Mouse (Mus musculus) hindbrain, postnatal 0 days (tissue): ENCODE data around the gene Spata18. TPM values are rescaled to one million over a fixed set of nuclear protein-coding genes. Genes with fewer than 3 reads are reported as not detected.

ENCODE experiments used
- ATAC-seq: fragments of 200-750 bp; cut with Nextera tagmentation; 2 replicates; pipeline ENCODE4 v1.8.0; 2017; ENCODE audit warnings: mild to moderate bottlenecking, moderate TSS enrichment, moderate library complexity
- DNase-seq: peaks from one replicate; pipeline ENCODE4 v3.0.0-alpha.2; 2015; ENCODE audit warnings: low spot score
- H3K27ac ChIP-seq: fragments of 300-500 bp; sonication (generic); 2 replicates; pipeline ENCODE4 v1.5.1; 2014; ENCODE audit warnings: mild to moderate bottlenecking
- H3K27me3 ChIP-seq: fragments of 300-500 bp; sonication (generic); 2 replicates; pipeline ENCODE4 v1.6.1; 2014; ENCODE audit warnings: low read length, mixed read lengths; ENCODE audit not compliant: insufficient read depth
- H3K36me3 ChIP-seq: fragments of 300-500 bp; sonication (generic); 2 replicates; pipeline ENCODE4 v1.6.1; 2014; ENCODE audit warnings: low read length, mixed read lengths; ENCODE audit not compliant: insufficient read depth
- H3K4me1 ChIP-seq: fragments of 300-500 bp; sonication (generic); 2 replicates; pipeline ENCODE4 v1.6.1; 2014; ENCODE audit warnings: antibody characterized with exemption, low read length, mixed read lengths; ENCODE audit not compliant: insufficient read depth
- H3K4me2 ChIP-seq: fragments of 300-500 bp; sonication (generic); 2 replicates; pipeline ENCODE4 v1.6.1; 2014; ENCODE audit warnings: low read depth, mild to moderate bottlenecking, low read length, moderate library complexity, mixed read lengths
- H3K4me3 ChIP-seq: fragments of 300-500 bp; sonication (generic); 2 replicates; pipeline ENCODE4 v1.5.1; 2014; ENCODE audit warnings: low read length
- H3K9ac ChIP-seq: fragments of 300-500 bp; sonication (generic); replicated peaks from 2 replicates; pipeline ENCODE4 v1.6.1; 2014; ENCODE audit warnings: mild to moderate bottlenecking, low read length, moderate library complexity, mixed read lengths
- H3K9me3 ChIP-seq: fragments of 300-500 bp; sonication (generic); 2 replicates; pipeline ENCODE4 v1.6.1; 2016; ENCODE audit warnings: low read length, mixed read lengths
- CTCF ChIP-seq: IDR thresholded peaks from 2 replicates; pipeline ENCODE4 v1.5.1; 2016; ENCODE audit warnings: antibody characterized with exemption, control low read depth, low read depth
- WGBS: fragments of 180-500 bp; shearing (Covaris S2); extraction: QIAGEN DNeasy Blood & Tissue Kit; methylation state at CpG from one replicate; pipeline ENCODE4 v1.1.7; 2014; 5-methylcytosine and 5-hydroxymethylcytosine counted together
- polyA plus RNA-seq: library from polyadenylated mRNA; unstranded; fragments of >200 nt; fragmentation: Nextera tagmentation; extraction: Ambion mirVana; gene quantifications from 2 replicates; pipeline ENCODE4 v1.2.1, GENCODE M21; 2015
- total RNA-seq: library from RNA; depleted of rRNA; stranded (reverse); fragments of >200 nt; gene quantifications from 2 replicates; pipeline ENCODE4 v1.2.3, GENCODE M21; 2014

Gene Spata18
- total and polyA plus RNA-seq, 2 experiments from 2014 or later, result 1.1 to 1.2 TPM

- Histone ChIP-seq H3K27me3 (no peaks in the 10 kb centered on the region), H3K9ac (no peak overlapping the region), H3K4me3 (no peak overlapping the region), H3K4me2 (no peak overlapping the region), H3K4me1 (no peaks in the 10 kb centered on the region), H3K9me3 (no peaks in the 10 kb centered on the region), H3K36me3 (no peaks in the 10 kb centered on the region), H3K27ac (no peak overlapping the region)
- no peak for TF ChIP-seq CTCF
- DNase-seq, result no peak
- WGBS, result 87% methylated on average over 1 of the region's 1 CpGs
- ATAC-seq, result no peak
These were observed 32.2 kb upstream of the Spata18 start for GRCm38 (mm10) chr5:73618969-73619368.

- 78% methylated on average over 1 of the region's 1 CpGs for WGBS
- no peaks in the 10 kb centered on the region for H3K27me3 ChIP-seq
- H3K4me1 ChIP-seq, result no peaks in the 10 kb centered on the region
- H3K36me3 ChIP-seq, result no peaks in the 10 kb centered on the region
- DNase-seq (no peak), ATAC-seq (no peak)
- no peaks in the 10 kb centered on the region for H3K9me3 ChIP-seq
- H3K4me3 ChIP-seq, result no peak overlapping the region
- no peak overlapping the region for H3K4me2 ChIP-seq
- no peak overlapping the region for H3K9ac ChIP-seq
- no peak for TF ChIP-seq CTCF
- no peak overlapping the region for H3K27ac ChIP-seq
These were observed 25.7 kb upstream of the Spata18 start for GRCm38 (mm10) chr5:73625505-73625904.

GRCm38 (mm10) chr5:73626842-73627241 is 24.3 kb upstream of the Spata18 start:
- no peak for TF ChIP-seq CTCF
- Histone ChIP-seq H3K9ac (no peak overlapping the region), H3K4me3 (no peak overlapping the region), H3K4me1 (no peaks in the 10 kb centered on the region), H3K9me3 (no peaks in the 10 kb centered on the region), H3K36me3 (no peaks in the 10 kb centered on the region), H3K4me2 (no peak overlapping the region), H3K27ac (no peak overlapping the region), H3K27me3 (no peaks in the 10 kb centered on the region)
- no peak for DNase-seq
- ATAC-seq, result no peak
- 87% methylated on average over 7 of the region's 7 CpGs for WGBS

GRCm38 (mm10) chr5:73627559-73627958 is 23.6 kb upstream of the Spata18 start:
- ATAC-seq (no peak), DNase-seq (no peak)
- no peak overlapping the region for H3K9ac ChIP-seq
- no peaks in the 10 kb centered on the region for H3K9me3 ChIP-seq
- TF ChIP-seq CTCF, result no peak
- H3K36me3 ChIP-seq, result no peaks in the 10 kb centered on the region
- 70% methylated on average over 4 of the region's 4 CpGs for WGBS
- no peaks in the 10 kb centered on the region for H3K27me3 ChIP-seq
- no peak overlapping the region for H3K4me3 ChIP-seq
- no peak overlapping the region for H3K27ac ChIP-seq
- no peaks in the 10 kb centered on the region for H3K4me1 ChIP-seq
- H3K4me2 ChIP-seq, result no peak overlapping the region

GRCm38 (mm10) chr5:73627991-73628390 is 23.2 kb upstream of the Spata18 start:
- no peak overlapping the region for H3K9ac ChIP-seq
- ATAC-seq, result no peak
- no peaks in the 10 kb centered on the region for H3K4me1 ChIP-seq
- no peak for DNase-seq
- H3K9me3 ChIP-seq, result no peaks in the 10 kb centered on the region
- H3K27me3 ChIP-seq, result no peaks in the 10 kb centered on the region
- H3K36me3 ChIP-seq, result no peaks in the 10 kb centered on the region
- no peak overlapping the region for H3K27ac ChIP-seq
- 82% methylated on average over 15 of the region's 15 CpGs for WGBS
- no peak for TF ChIP-seq CTCF
- H3K4me2 ChIP-seq, result no peak overlapping the region
- H3K4me3 ChIP-seq, result no peak overlapping the region

GRCm38 (mm10) chr5:73630141-73630540 is 21.0 kb upstream of the Spata18 start:
- 82% methylated on average over 5 of the region's 5 CpGs for WGBS

GRCm38 (mm10) chr5:73631001-73631558 is 20.1 kb upstream of the Spata18 start:
- Histone ChIP-seq H3K27ac (no peak overlapping the region), H3K9ac (no peak overlapping the region), H3K9me3 (peaks cover 3% of the 10 kb centered on the region; the same call in 1 of the 2 replicates), H3K36me3 (peaks cover 19% of the 10 kb centered on the region), H3K4me1 (no peaks in the 10 kb centered on the region), H3K27me3 (no peaks in the 10 kb centered on the region), H3K4me3 (no peak overlapping the region), H3K4me2 (no peak overlapping the region)
- WGBS, result 28% methylated on average over 10 of the region's 10 CpGs
- no peak for TF ChIP-seq CTCF
- DNase-seq (no peak), ATAC-seq (no peak)

More at GRCm38 (mm10) chr5:73630141-73630540, 21.0 kb upstream of the Spata18 start:
- DNase-seq, result no peak
- ATAC-seq, result no peak
- no peak overlapping the region for H3K27ac ChIP-seq
- H3K9me3 ChIP-seq, result peaks cover 3% of the 10 kb centered on the region; the same call in 1 of the 2 replicates
- TF ChIP-seq CTCF, result no peak
- H3K9ac ChIP-seq, result no peak overlapping the region
- no peaks in the 10 kb centered on the region for H3K27me3 ChIP-seq
- no peaks in the 10 kb centered on the region for H3K4me1 ChIP-seq
- no peak overlapping the region for H3K4me2 ChIP-seq
- H3K4me3 ChIP-seq, result no peak overlapping the region
- peaks cover 13% of the 10 kb centered on the region for H3K36me3 ChIP-seq
